Mouse (Mus musculus) lung, postnatal 10 days (tissue): ENCODE results near the gene Tbccd1.

Experiments
- DNase-seq: peaks from one replicate; pipeline ENCODE4 v3.0.0; 2021

Tbccd1 gene

GRCm38 (mm10) chr16:22857431-22858113 is at the start of gene Tbccd1, which contains the start of gene Dnajb11:
Gene Tbccd1, minus strand, starts transcription at chr16:22857669.
Gene Dnajb11, plus strand, starts transcription at chr16:22857845.
- peak; percentile 99 for DNase-seq

DNA sequence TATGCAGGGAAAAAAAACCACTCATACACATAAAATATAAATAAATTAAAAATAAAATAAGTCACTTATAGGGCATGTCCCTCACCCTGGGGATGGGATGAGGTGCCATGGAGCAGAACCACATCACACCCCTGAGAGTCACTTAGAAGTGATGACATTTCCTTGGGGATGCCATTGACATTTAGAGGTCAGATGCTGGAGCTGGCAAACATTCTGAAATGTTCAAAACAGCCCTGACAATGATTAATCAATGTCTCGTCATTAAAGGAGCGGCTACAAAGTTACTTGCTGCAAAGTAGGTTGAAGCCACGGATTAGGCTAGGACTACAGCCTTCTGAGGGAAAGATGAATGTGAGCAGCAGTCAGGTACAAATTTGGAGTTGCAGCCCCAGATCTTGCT is 43.9 kb upstream of the Tbccd1 start:
- DNase-seq = no peak

DNA sequence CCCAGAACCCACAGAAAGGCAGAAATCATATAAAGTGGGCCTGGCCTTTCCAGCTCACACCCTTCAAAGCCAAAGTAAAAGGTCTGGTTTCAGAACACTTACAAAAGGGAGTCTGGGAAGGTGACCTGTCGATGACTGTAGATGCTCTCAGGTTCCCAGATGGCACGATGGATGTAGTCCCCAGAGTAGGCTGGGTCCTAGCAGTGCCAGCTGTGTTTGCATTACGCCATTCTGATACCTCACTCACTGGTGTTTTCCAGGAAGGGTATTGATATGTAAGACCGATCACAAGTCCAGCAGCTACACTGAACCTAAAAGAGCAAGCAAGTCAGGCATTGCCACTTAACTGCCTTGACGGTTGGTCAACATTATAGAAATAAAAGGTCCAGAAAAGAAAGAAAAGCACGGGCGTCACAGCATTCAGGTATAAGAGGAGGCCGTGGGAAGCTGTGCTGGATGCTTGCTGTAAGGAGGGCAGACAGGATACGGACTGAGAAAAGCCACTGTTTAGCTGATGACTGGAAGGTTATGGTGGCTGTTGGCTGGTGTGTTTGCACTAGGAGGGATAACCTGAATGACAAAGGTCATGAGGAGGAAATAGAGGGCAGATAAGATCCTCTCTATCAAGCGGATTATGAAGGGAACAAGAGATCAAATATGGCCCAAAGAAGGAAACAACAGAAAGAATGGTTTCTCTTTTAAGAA is 42.5 kb upstream of the Tbccd1 start:
- DNase-seq = no peak

- no peak for DNase-seq
Measured at GRCm38 (mm10) chr16:22899346-22899745, 41.9 kb upstream of the Tbccd1 start.

DNA sequence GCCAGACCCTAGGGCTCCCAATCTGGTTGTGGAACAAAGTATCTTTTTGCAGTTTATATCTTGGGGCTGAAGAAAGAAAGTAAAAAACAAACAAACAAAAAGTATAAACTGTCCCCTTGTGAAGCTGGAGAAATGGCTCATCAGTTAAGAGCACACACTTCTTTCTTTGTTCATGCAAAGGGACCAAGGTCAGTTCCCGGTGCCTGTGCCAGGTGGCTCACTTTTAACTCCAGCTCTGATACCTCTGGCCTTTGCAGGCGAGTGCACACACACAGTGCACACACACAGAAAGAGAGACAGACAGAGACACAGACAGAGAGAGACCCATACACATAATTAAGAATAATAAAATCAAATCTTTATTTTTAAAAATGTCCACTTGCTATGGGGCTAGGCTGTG is 39.1 kb upstream of the Tbccd1 start:
- DNase-seq = no peak

GRCm38 (mm10) chr16:22894095-22894494 is 36.6 kb upstream of the Tbccd1 start:
- no peak for DNase-seq

- no peak for DNase-seq
Measured at GRCm38 (mm10) chr16:22891733-22892154, 34.3 kb upstream of the Tbccd1 start.

GRCm38 (mm10) chr16:22890683-22891510 is 33.4 kb upstream of the Tbccd1 start, which contains the start of gene Ahsg:
Gene Ahsg, plus strand, starts transcription at chr16:22891277.
- DNase-seq = no peak

GRCm38 (mm10) chr16:22889716-22890115 is 32.2 kb upstream of the Tbccd1 start:
- no peak for DNase-seq

- no peak for DNase-seq
Measured at GRCm38 (mm10) chr16:22888835-22889234, 31.4 kb upstream of the Tbccd1 start.

GRCm38 (mm10) chr16:22886726-22887125 is 29.3 kb upstream of the Tbccd1 start:
- DNase-seq = no peak

GRCm38 (mm10) chr16:22885356-22885755 is 27.9 kb upstream of the Tbccd1 start:
- no peak for DNase-seq

DNA sequence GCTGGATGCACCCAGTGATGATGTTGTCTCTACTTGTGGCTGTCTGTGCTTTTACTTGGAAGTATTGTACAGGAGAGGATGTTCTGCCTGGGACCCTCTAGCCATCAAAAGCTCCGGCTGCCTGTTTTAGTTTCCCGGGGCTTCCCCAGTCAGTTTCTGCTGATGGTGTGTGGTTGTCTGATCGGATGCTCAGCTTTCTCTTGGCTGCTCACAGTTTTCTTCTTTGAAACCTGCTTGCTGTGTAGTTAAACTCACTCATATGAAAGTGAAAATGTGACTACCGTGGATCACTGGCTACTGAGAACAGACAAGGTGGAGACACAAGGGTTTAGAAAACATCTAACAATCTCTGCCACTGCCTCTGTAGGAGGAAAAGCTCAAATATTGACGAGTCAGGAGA is 26.0 kb upstream of the Tbccd1 start:
- no peak for DNase-seq

GRCm38 (mm10) chr16:22881487-22881886 is 24.0 kb upstream of the Tbccd1 start:
- DNase-seq = no peak

DNA sequence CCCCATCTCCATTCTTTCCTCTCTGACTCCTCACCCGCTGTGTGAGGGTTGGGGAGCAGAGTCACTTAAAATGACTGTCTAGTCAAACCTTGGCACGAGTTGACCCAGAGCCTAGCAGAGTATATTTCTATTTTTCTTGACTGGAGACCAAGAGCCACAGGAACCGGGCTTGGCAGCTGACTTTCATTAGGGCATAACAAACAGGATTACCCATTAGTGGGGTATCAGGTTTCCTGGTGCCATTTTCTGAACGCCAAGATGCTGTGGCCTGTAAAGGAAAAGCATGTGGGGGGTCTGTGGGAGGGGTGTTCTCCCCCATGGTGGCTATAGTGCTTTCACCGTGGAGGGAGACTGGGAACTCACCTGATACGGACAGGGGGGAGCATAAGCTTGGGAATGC is 23.4 kb upstream of the Tbccd1 start:
- no peak for DNase-seq

DNA sequence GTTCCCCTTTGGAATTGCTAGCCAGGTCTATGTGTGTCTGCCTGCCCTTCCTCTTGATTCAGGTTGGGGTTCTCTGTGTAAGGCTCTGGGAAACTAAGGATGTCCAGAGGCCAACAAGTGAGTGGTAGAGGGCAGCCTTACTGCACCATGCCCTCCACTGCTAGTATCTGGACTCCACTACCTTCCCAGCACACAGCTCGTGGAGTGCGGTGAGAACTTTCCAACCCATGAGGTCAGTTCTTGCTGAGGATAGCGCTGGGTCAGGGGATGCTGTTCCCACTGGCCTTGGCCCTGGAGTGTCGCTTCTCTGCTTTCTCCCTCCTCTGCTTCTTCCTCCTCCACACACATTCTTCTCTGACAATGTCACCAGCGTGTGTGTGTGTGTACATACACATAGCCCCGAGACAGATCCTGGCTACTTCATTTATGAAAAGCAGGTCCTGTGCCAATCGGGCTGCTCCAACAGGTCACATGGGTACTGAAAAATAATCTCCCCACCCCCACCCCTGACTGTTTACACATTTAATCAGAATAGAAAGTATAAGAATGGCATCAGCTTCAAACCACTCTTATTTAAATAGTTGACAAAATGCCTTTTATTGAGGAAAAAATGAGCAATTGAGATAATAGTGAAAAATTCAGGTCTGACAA is 22.6 kb upstream of the Tbccd1 start:
- no peak for DNase-seq

GRCm38 (mm10) chr16:22878716-22879115 is 21.2 kb upstream of the Tbccd1 start:
- no peak for DNase-seq

DNA sequence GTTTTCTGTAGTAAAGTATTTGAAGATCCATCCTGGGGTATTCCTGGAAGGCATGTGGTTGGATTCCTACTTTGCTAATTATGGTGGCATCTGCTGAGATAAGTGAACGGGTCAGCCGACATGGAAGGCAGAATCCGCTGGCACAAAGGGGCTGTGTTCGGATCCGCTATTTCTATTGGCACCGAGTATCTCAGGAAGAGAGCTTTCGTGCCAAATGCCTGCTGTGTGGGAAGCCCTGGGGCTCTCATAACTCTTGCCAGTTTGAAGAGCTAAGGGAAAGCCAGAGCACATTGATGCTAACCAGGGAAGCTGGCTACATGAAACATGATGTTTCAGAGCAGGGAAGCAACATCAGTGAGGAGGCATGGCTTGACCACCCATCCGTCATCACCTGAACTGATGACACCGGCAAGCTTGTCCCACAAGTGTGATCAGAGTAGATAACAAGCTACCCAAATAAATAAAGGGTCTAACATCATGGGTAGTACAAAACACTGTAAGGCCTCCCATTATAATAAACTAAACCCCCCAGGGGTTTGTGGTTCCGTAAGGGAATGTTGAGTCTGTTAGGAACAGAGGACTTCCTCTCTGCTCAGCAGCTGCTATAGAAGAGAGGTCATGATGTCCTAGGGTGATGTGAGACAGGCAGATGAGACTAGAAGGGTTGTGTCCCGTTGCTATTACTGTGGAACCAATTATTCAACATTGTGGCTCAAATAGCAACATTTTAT is 20.4 kb upstream of the Tbccd1 start:
- no peak for DNase-seq

DNA sequence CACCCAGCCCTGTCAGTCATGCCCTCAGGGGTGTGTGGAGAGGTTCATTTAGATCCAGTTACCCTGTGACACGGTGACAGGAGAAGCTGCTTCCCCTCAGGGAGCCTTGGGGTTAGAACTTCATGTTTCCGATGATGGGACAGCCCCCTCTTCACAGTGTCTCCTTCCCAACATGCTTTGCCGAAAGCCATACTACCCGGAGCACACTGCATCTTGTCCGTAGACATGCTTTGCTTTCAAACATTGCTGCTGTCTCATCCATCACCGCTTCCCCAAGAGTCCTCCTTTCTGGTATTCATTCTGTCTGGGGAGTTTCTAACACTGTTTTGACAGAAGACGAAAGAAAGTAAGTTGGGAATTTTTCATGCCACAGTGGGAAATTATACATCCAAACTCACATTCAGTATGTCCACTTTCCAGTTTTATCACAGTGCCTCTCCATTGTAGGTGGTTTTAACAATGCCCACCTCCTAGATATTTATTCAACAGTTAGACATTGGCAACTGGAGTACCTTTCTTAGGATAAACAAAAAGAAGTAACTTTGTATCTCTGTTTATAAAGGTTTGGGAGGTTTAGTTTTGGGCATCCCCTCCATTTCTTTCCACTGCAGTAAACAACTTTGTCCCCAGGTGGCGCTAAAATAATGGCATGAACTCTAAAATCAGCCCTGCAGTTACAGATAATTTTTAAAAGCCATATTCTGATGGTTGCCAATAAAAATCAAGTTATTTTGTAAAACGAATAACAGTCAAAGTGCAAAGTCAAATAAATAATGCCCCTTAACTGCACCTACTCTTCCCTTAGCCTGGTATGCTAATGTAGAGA is 19.0 kb upstream of the Tbccd1 start:
- peak; percentile 36 for DNase-seq

DNA sequence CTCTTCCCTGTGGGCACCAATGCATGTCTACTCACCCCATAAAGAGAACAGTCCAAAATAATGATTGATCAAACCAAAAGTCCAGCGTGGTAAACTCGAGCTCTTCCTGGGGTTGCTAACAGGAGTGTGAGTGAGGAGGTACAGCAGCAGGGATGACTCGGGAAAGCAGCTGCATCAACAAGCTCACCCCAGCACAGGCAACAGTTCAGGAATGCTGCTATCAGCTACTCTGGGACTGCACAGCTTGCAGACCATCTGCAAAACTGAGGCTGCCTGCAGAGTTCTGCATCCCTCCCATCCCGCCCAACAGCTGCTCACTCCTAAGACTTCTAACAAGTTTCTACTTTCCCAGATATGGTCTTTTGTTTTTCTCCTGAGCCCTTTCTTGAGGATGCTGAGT is 15.9 kb upstream of the Tbccd1 start:
- DNase-seq = no peak

DNA sequence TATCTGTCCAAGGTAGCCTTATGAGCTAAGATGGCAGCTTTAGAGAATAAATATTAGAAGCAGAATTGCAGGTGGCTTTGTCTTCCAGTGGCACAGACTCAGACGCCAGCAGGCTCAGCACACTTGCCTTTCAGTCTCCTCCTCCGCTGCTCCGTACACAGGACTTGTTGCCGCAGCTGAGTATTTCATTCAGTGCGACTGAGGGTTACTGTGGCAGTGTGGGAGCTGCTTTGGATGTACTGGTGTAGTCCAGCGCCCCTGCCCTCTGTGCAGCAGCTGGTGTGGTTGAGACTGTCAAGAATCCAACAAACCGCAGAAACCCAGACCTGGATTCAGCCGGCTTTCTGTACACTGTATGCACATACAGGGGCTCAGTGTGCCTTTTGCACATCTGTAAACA is 14.9 kb upstream of the Tbccd1 start:
- DNase-seq = no peak
